Mouse (Mus musculus) olfactory bulb, adult 2 months (tissue): Measurements from ENCODE around the gene Zfp61.

Experiments used
- CTCF ChIP-seq: fragments of 200-500 bp; IDR thresholded peaks from 2 replicates; pipeline ENCODE4 v1.5.1; 2012; ENCODE audit warnings: low read depth, mild to moderate bottlenecking, low read length, moderate library complexity; ENCODE audit not compliant: insufficient read depth
- POLR2A ChIP-seq: fragments of 200-500 bp; IDR thresholded peaks from 2 replicates; pipeline ENCODE4 v1.6.1; 2012; ENCODE audit warnings: mild to moderate bottlenecking, low read depth, low read length, moderate library complexity; ENCODE audit not compliant: insufficient read depth

DNA sequence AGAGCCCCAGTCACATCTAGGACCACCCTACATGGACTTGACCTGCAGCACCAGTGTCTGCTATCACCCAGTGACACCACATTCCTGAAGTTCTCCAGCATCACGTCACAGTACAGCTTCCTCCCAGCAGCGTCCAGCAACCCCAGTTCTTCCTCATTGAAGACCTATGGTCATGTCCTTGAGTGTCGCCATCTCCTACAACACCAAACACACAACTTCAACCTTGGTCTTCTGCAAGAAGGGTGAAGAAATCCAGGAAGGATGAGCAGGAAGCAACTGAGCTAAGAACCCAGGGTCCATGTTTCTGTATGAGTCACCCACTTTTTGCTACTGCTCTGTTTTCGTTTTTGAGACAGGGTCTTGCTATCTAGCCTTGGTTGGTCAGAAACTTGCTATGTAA, 21.6 kb upstream of the Zfp61 start:
- no peak for TF ChIP-seq CTCF
- no peak for TF ChIP-seq POLR2A
